Mouse (Mus musculus): ENCODE data around the gene Hoxd1. TPM values are rescaled to one million over a fixed set of nuclear protein-coding genes. Genes with fewer than 3 reads are reported as not detected.

The Hoxd1 gene
- polyA plus RNA-seq, 1 experiment from 2014 or later, result not detected

- no peaks in the 10 kb centered on the region for H3K9me3 ChIP-seq
- no peak overlapping the region for H3K4me3 ChIP-seq
- H3K27ac ChIP-seq, result no peak overlapping the region
- peaks cover 99% of the 10 kb centered on the region for H3K27me3 ChIP-seq
- no peak overlapping the region for H3K9ac ChIP-seq
- no peaks in the 10 kb centered on the region for H3K36me3 ChIP-seq
- no peak overlapping the region for H3K4me2 ChIP-seq
- no peaks in the 10 kb centered on the region for H3K4me1 ChIP-seq
- no peak for ATAC-seq (ENCODE audit: borderline replicate concordance, extremely low read depth, low FRiP score, low TSS enrichment)
- WGBS, result 4% methylated on average over 17 of the region's 17 CpGs
Measured at GRCm38 (mm10) chr2:74725171-74725570, 37.6 kb upstream of the Hoxd1 start.

GRCm38 (mm10) chr2:74726551-74726950 lies 36.2 kb upstream of the Hoxd1 start, which contains the start of gene Gm28230:
Gene Gm28230, plus strand, starts transcription at chr2:74726728.
- Histone ChIP-seq H3K4me1 (no peaks in the 10 kb centered on the region), H3K36me3 (no peaks in the 10 kb centered on the region), H3K4me2 (peak within 1 kb of the TSS; percentile 27), H3K27me3 (peaks cover 99% of the 10 kb centered on the region), H3K9ac (no peak within 1 kb of the TSS), H3K4me3 (peak within 1 kb of the TSS; percentile 11), H3K9me3 (no peaks in the 10 kb centered on the region), H3K27ac (no peak within 1 kb of the TSS)
- 12% methylated on average over 5 of the region's 5 CpGs for WGBS
- ATAC-seq (ENCODE audit: borderline replicate concordance, extremely low read depth, low FRiP score, low TSS enrichment), result no peak

GRCm38 (mm10) chr2:74726973-74727639 lies 35.7 kb upstream of the Hoxd1 start:
- Histone ChIP-seq H3K4me1 (no peaks in the 10 kb centered on the region), H3K9me3 (no peaks in the 10 kb centered on the region), H3K4me2 (peak overlapping the region; percentile 27), H3K9ac (no peak overlapping the region), H3K36me3 (no peaks in the 10 kb centered on the region), H3K4me3 (peak overlapping the region; percentile 11), H3K27me3 (peaks cover 99% of the 10 kb centered on the region), H3K27ac (no peak overlapping the region)
- WGBS, result 1% methylated on average over 43 of the region's 43 CpGs
- ATAC-seq (ENCODE audit: borderline replicate concordance, extremely low read depth, low FRiP score, low TSS enrichment), result no peak

- Histone ChIP-seq H3K36me3 (no peaks in the 10 kb centered on the region), H3K9me3 (no peaks in the 10 kb centered on the region), H3K4me3 (peak overlapping the region; percentile 11), H3K27ac (no peak overlapping the region), H3K27me3 (peaks cover 99% of the 10 kb centered on the region), H3K9ac (no peak overlapping the region), H3K4me1 (0 out of 2 replicates have a peak, but pooled peaks cover 3% of the 10 kb centered on the region), H3K4me2 (peak overlapping the region; percentile 27)
- 2% methylated on average over 25 of the region's 25 CpGs for WGBS
- peak; percentile 19; the same call in 1 of the 2 replicates for ATAC-seq (ENCODE audit: borderline replicate concordance, extremely low read depth, low FRiP score, low TSS enrichment)
Measured at GRCm38 (mm10) chr2:74727640-74728302, 35.0 kb upstream of the Hoxd1 start.

- no peak overlapping the region for H3K4me3 ChIP-seq
Measured at GRCm38 (mm10) chr2:74728303-74728680, 34.5 kb upstream of the Hoxd1 start.

GRCm38 (mm10) chr2:74730331-74730730 lies 32.4 kb upstream of the Hoxd1 start:
- no peaks in the 10 kb centered on the region for H3K9me3 ChIP-seq
- peaks cover 99% of the 10 kb centered on the region for H3K27me3 ChIP-seq
- no peak overlapping the region for H3K4me3 ChIP-seq
- WGBS, result 15% methylated on average over 8 of the region's 8 CpGs
- ATAC-seq (ENCODE audit: borderline replicate concordance, extremely low read depth, low FRiP score, low TSS enrichment), result no peak
- no peak overlapping the region for H3K4me2 ChIP-seq
- 0 out of 2 replicates have a peak, but pooled peaks cover 4% of the 10 kb centered on the region for H3K4me1 ChIP-seq
- H3K36me3 ChIP-seq, result no peaks in the 10 kb centered on the region
- no peak overlapping the region for H3K27ac ChIP-seq
- H3K9ac ChIP-seq, result no peak overlapping the region

More at GRCm38 (mm10) chr2:74728303-74728680, 34.5 kb upstream of the Hoxd1 start:
- 18% methylated on average over 13 of the region's 13 CpGs for WGBS
- Histone ChIP-seq H3K27ac (no peak overlapping the region), H3K27me3 (peaks cover 99% of the 10 kb centered on the region), H3K4me2 (no peak overlapping the region), H3K9ac (no peak overlapping the region), H3K4me1 (0 out of 2 replicates have a peak, but pooled peaks cover 4% of the 10 kb centered on the region), H3K36me3 (no peaks in the 10 kb centered on the region), H3K9me3 (no peaks in the 10 kb centered on the region)
- no peak for ATAC-seq (ENCODE audit: borderline replicate concordance, extremely low read depth, low FRiP score, low TSS enrichment)

- Histone ChIP-seq H3K27me3 (peaks cover 99% of the 10 kb centered on the region), H3K4me2 (no peak overlapping the region), H3K4me3 (no peak overlapping the region), H3K27ac (no peak overlapping the region), H3K9ac (no peak overlapping the region), H3K9me3 (no peaks in the 10 kb centered on the region), H3K36me3 (no peaks in the 10 kb centered on the region), H3K4me1 (peaks cover 10% of the 10 kb centered on the region; the same call in 1 of the 2 replicates)
- ATAC-seq (ENCODE audit: borderline replicate concordance, extremely low read depth, low FRiP score, low TSS enrichment), result no peak
Measured at GRCm38 (mm10) chr2:74731055-74731454, 31.7 kb upstream of the Hoxd1 start.

- H3K4me3 ChIP-seq, result no peak overlapping the region
- H3K27ac ChIP-seq, result no peak overlapping the region
- H3K36me3 ChIP-seq, result no peaks in the 10 kb centered on the region
- WGBS, result 12% methylated on average over 9 of the region's 9 CpGs
- no peaks in the 10 kb centered on the region for H3K9me3 ChIP-seq
- H3K4me1 ChIP-seq, result peaks cover 12% of the 10 kb centered on the region; the same call in 1 of the 2 replicates
- H3K4me2 ChIP-seq, result no peak overlapping the region
- H3K9ac ChIP-seq, result no peak overlapping the region
- H3K27me3 ChIP-seq, result peaks cover 99% of the 10 kb centered on the region
- no peak for ATAC-seq (ENCODE audit: borderline replicate concordance, extremely low read depth, low FRiP score, low TSS enrichment)
Measured at GRCm38 (mm10) chr2:74731799-74732512, 30.8 kb upstream of the Hoxd1 start.

- WGBS, result under 1% methylated on average over 52 of the region's 52 CpGs
- Histone ChIP-seq H3K36me3 (no peaks in the 10 kb centered on the region), H3K27ac (no peak overlapping the region), H3K27me3 (peaks cover 99% of the 10 kb centered on the region), H3K9me3 (no peaks in the 10 kb centered on the region), H3K4me2 (0 out of 2 replicates have a peak overlapping the region, but pooled peaks have one; percentile 10), H3K9ac (no peak overlapping the region), H3K4me3 (peak overlapping the region; percentile 8; the same call in 1 of the 2 replicates), H3K4me1 (peaks cover 12% of the 10 kb centered on the region; the same call in 1 of the 2 replicates)
- no peak for ATAC-seq (ENCODE audit: borderline replicate concordance, extremely low read depth, low FRiP score, low TSS enrichment)
Measured at GRCm38 (mm10) chr2:74732513-74733316, 30.1 kb upstream of the Hoxd1 start.

- Histone ChIP-seq H3K4me3 (no peak overlapping the region), H3K9me3 (no peaks in the 10 kb centered on the region), H3K27ac (no peak overlapping the region), H3K4me1 (peaks cover 12% of the 10 kb centered on the region; the same call in 1 of the 2 replicates), H3K4me2 (no peak overlapping the region), H3K36me3 (no peaks in the 10 kb centered on the region), H3K27me3 (peaks cover 99% of the 10 kb centered on the region), H3K9ac (no peak overlapping the region)
- 4% methylated on average over 14 of the region's 16 CpGs for WGBS
- no peak for ATAC-seq (ENCODE audit: borderline replicate concordance, extremely low read depth, low FRiP score, low TSS enrichment)
Measured at GRCm38 (mm10) chr2:74733317-74733661, 29.5 kb upstream of the Hoxd1 start.

GRCm38 (mm10) chr2:74733765-74734164 lies 29.0 kb upstream of the Hoxd1 start:
- Histone ChIP-seq H3K27ac (no peak overlapping the region), H3K4me3 (no peak overlapping the region), H3K9me3 (no peaks in the 10 kb centered on the region), H3K9ac (no peak overlapping the region), H3K36me3 (no peaks in the 10 kb centered on the region), H3K4me1 (peaks cover 12% of the 10 kb centered on the region; the same call in 1 of the 2 replicates), H3K27me3 (peaks cover 99% of the 10 kb centered on the region), H3K4me2 (no peak overlapping the region)
- ATAC-seq (ENCODE audit: borderline replicate concordance, extremely low read depth, low FRiP score, low TSS enrichment), result no peak
- WGBS, result 4% methylated on average over 6 of the region's 6 CpGs
